Mouse (Mus musculus): ENCODE measurements around the gene Rspo3.

GRCm38 (mm10) chr10:29555983-29556382 is 20.3 kb upstream of the Rspo3 start:
- no peak for TF ChIP-seq POLR2A (IDR thresholded peaks at IDR 0.05; ENCODE audit: control insufficient read depth, low read depth, low read length)
- no peak for TF ChIP-seq CTCF (IDR thresholded peaks at IDR 0.05; ENCODE audit: control insufficient read depth, insufficient read depth, insufficient replicate concordance, low read depth, low read length)

Measured in testis, adult 2 months (tissue).